Mouse (Mus musculus) hindbrain, postnatal 0 days (tissue): ENCODE measurements at regions not wholly inside any gene's neighbourhood (a gene's known extent, or its start where the extent isn't known, plus 50 kb on each side); places are given as distances from the start of the nearest gene placed in this dataset.
"Not testable (repeated sequence)": the region's sequence is repeated elsewhere in the genome, so short reads cannot be mapped to it uniquely, and the experiment has no call there.

Source experiments
- ATAC-seq: fragments of 200-750 bp; cut with Nextera tagmentation; 2 replicates; pipeline ENCODE4 v1.8.0; 2017; ENCODE audit warnings: mild to moderate bottlenecking, moderate TSS enrichment, moderate library complexity
- DNase-seq: peaks from one replicate; pipeline ENCODE4 v3.0.0-alpha.2; 2015; ENCODE audit warnings: low spot score
- H3K27ac ChIP-seq: fragments of 300-500 bp; sonication (generic); 2 replicates; pipeline ENCODE4 v1.5.1; 2014; ENCODE audit warnings: mild to moderate bottlenecking
- H3K27me3 ChIP-seq: fragments of 300-500 bp; sonication (generic); 2 replicates; pipeline ENCODE4 v1.6.1; 2014; ENCODE audit warnings: low read length, mixed read lengths; ENCODE audit not compliant: insufficient read depth
- H3K36me3 ChIP-seq: fragments of 300-500 bp; sonication (generic); 2 replicates; pipeline ENCODE4 v1.6.1; 2014; ENCODE audit warnings: low read length, mixed read lengths; ENCODE audit not compliant: insufficient read depth
- H3K4me1 ChIP-seq: fragments of 300-500 bp; sonication (generic); 2 replicates; pipeline ENCODE4 v1.6.1; 2014; ENCODE audit warnings: antibody characterized with exemption, low read length, mixed read lengths; ENCODE audit not compliant: insufficient read depth
- H3K4me2 ChIP-seq: fragments of 300-500 bp; sonication (generic); 2 replicates; pipeline ENCODE4 v1.6.1; 2014; ENCODE audit warnings: low read depth, mild to moderate bottlenecking, low read length, moderate library complexity, mixed read lengths
- H3K4me3 ChIP-seq: fragments of 300-500 bp; sonication (generic); 2 replicates; pipeline ENCODE4 v1.5.1; 2014; ENCODE audit warnings: low read length
- H3K9ac ChIP-seq: fragments of 300-500 bp; sonication (generic); replicated peaks from 2 replicates; pipeline ENCODE4 v1.6.1; 2014; ENCODE audit warnings: mild to moderate bottlenecking, low read length, moderate library complexity, mixed read lengths
- H3K9me3 ChIP-seq: fragments of 300-500 bp; sonication (generic); 2 replicates; pipeline ENCODE4 v1.6.1; 2016; ENCODE audit warnings: low read length, mixed read lengths
- CTCF ChIP-seq: IDR thresholded peaks from 2 replicates; pipeline ENCODE4 v1.5.1; 2016; ENCODE audit warnings: antibody characterized with exemption, control low read depth, low read depth
- WGBS: fragments of 180-500 bp; shearing (Covaris S2); extraction: QIAGEN DNeasy Blood & Tissue Kit; methylation state at CpG from one replicate; pipeline ENCODE4 v1.1.7; 2014; 5-methylcytosine and 5-hydroxymethylcytosine counted together

GRCm38 (mm10) chr15:43772718-43773117 is 3638.6 kb downstream of the 9330182O14Rik start:
- Histone ChIP-seq H3K9ac (no peak overlapping the region), H3K9me3 (no peaks in the 10 kb centered on the region), H3K4me1 (no peaks in the 10 kb centered on the region), H3K36me3 (no peaks in the 10 kb centered on the region), H3K27me3 (no peaks in the 10 kb centered on the region), H3K27ac (no peak overlapping the region), H3K4me3 (no peak overlapping the region), H3K4me2 (no peak overlapping the region)
- 37% methylated on average over 3 of the region's 3 CpGs for WGBS
- ATAC-seq = 0 out of 2 replicates have a peak, but pooled peaks have one; percentile 38
- DNase-seq = peak; percentile 64
- TF ChIP-seq CTCF = peak; percentile 76

- not testable (repeated sequence) for H3K9me3 ChIP-seq, H3K27ac ChIP-seq, H3K27me3 ChIP-seq, H3K4me3 ChIP-seq, ATAC-seq, H3K9ac ChIP-seq, H3K36me3 ChIP-seq, H3K4me1 ChIP-seq, DNase-seq, H3K4me2 ChIP-seq
- WGBS = 58% methylated on average over 3 of the region's 3 CpGs
Observed at GRCm38 (mm10) chr15:43782126-43782632, 3648.0 kb downstream of the 9330182O14Rik start.

GRCm38 (mm10) chr15:43784171-43784570 is 3650.0 kb downstream of the 9330182O14Rik start:
- H3K36me3 ChIP-seq = no peaks in the 10 kb centered on the region
- 86% methylated on average over 3 of the region's 3 CpGs for WGBS
- no peaks in the 10 kb centered on the region for H3K4me1 ChIP-seq
- no peaks in the 10 kb centered on the region for H3K27me3 ChIP-seq
- H3K9ac ChIP-seq = no peak overlapping the region
- ATAC-seq (no peak), DNase-seq (no peak)
- TF ChIP-seq CTCF = no peak
- no peak overlapping the region for H3K4me2 ChIP-seq
- H3K4me3 ChIP-seq = no peak overlapping the region
- H3K27ac ChIP-seq = no peak overlapping the region
- no peaks in the 10 kb centered on the region for H3K9me3 ChIP-seq

DNA sequence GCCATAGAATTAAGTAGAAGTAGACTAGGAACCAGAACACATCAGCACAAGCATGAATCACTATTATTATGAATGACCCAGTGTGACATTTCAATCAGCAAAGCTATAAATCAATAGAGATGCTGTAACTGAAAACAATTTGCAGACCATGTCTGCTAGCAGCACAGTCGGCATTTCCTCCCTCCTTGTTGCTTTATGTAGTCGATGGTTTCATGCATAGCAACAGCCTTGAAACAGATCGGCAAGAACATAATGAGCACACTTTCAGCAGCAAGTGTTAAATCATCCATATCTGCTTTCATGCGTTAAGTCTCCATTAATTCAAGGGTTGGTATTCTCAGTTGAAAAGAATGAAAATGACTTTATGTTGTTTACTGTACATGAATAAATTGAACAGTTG is 3669.2 kb downstream of the 9330182O14Rik start:
- 24% methylated on average over 4 of the region's 4 CpGs for WGBS
- Histone ChIP-seq H3K4me1 (no peaks in the 10 kb centered on the region), H3K9ac (no peak overlapping the region), H3K9me3 (no peaks in the 10 kb centered on the region), H3K36me3 (no peaks in the 10 kb centered on the region), H3K27me3 (no peaks in the 10 kb centered on the region), H3K27ac (no peak overlapping the region), H3K4me3 (no peak overlapping the region), H3K4me2 (no peak overlapping the region)
- peak; percentile 51 for ATAC-seq
- no peak for TF ChIP-seq CTCF
- peak; percentile 33 for DNase-seq
